Mouse (Mus musculus) ES-CJ7 (cell line): ENCODE measurements at regions not wholly inside any gene's neighbourhood (a gene's known extent, or its start where the extent isn't known, plus 50 kb on each side); places are given as distances from the start of the nearest gene placed in this dataset.
"Not testable (repeated sequence)": the region's sequence is repeated elsewhere in the genome, so short reads cannot be mapped to it uniquely, and the experiment has no call there.

Experiments
- DNase-seq: peaks from one replicate; pipeline ENCODE4 v3.0.0; 2011; ENCODE audit warnings: low read depth, low spot score

GRCm38 (mm10) chr4:93579343-93579742 is 244.0 kb upstream of the Tusc1 start:
- no peak for DNase-seq

GRCm38 (mm10) chr4:93567487-93568259 is 232.4 kb upstream of the Tusc1 start:
- DNase-seq = no peak

- no peak for DNase-seq
Measured at GRCm38 (mm10) chr4:93555787-93556760, 220.8 kb upstream of the Tusc1 start.

GRCm38 (mm10) chr4:93555181-93555580 is 219.9 kb upstream of the Tusc1 start:
- DNase-seq = not testable (repeated sequence)

- no peak for DNase-seq
Measured at GRCm38 (mm10) chr4:93552489-93553160, 217.3 kb upstream of the Tusc1 start.

GRCm38 (mm10) chr4:93551086-93551485 is 215.8 kb upstream of the Tusc1 start:
- DNase-seq = no peak

- DNase-seq = no peak
Measured at GRCm38 (mm10) chr4:93540588-93540987, 205.3 kb upstream of the Tusc1 start.

GRCm38 (mm10) chr4:93527382-93527781 is 192.1 kb upstream of the Tusc1 start:
- no peak for DNase-seq

GRCm38 (mm10) chr4:93520454-93521100 is 185.3 kb upstream of the Tusc1 start:
- DNase-seq = no peak

- no peak for DNase-seq
Measured at GRCm38 (mm10) chr4:93518925-93519324, 183.6 kb upstream of the Tusc1 start.

- DNase-seq = no peak
Measured at GRCm38 (mm10) chr4:93510771-93511170, 175.5 kb upstream of the Tusc1 start.

GRCm38 (mm10) chr4:93496871-93497270 is 161.6 kb upstream of the Tusc1 start:
- no peak for DNase-seq

- DNase-seq = no peak
Measured at GRCm38 (mm10) chr4:93494319-93494718, 159.0 kb upstream of the Tusc1 start.

GRCm38 (mm10) chr4:93493905-93494304 is 158.6 kb upstream of the Tusc1 start:
- no peak for DNase-seq

- no peak for DNase-seq
Measured at GRCm38 (mm10) chr4:93493326-93493725, 158.0 kb upstream of the Tusc1 start.

GRCm38 (mm10) chr4:93488570-93488969 is 153.3 kb upstream of the Tusc1 start:
- DNase-seq = no peak

- DNase-seq = no peak
Measured at GRCm38 (mm10) chr4:93486455-93486854, 151.1 kb upstream of the Tusc1 start.

GRCm38 (mm10) chr4:93481247-93481646 is 145.9 kb upstream of the Tusc1 start:
- no peak for DNase-seq

GRCm38 (mm10) chr4:93477189-93477767 is 142.0 kb upstream of the Tusc1 start:
- DNase-seq = no peak

GRCm38 (mm10) chr4:93467998-93468397 is 132.7 kb upstream of the Tusc1 start:
- DNase-seq = no peak

- DNase-seq = no peak
Measured at GRCm38 (mm10) chr4:93467424-93467823, 132.1 kb upstream of the Tusc1 start.
